Mouse (Mus musculus) spleen, postnatal 10 days (tissue): ENCODE results near the gene Slc1a2.
A peak's percentile ranks its signal among the peaks of the same experiment; 100 is the strongest.

ENCODE experiments used
- DNase-seq, 2 experiments: peaks; one replicate each; pipeline ENCODE4 v3.0.0; 2021 to 2022; ENCODE audit warnings: low spot score in 2 of 2

The Slc1a2 gene

DNA sequence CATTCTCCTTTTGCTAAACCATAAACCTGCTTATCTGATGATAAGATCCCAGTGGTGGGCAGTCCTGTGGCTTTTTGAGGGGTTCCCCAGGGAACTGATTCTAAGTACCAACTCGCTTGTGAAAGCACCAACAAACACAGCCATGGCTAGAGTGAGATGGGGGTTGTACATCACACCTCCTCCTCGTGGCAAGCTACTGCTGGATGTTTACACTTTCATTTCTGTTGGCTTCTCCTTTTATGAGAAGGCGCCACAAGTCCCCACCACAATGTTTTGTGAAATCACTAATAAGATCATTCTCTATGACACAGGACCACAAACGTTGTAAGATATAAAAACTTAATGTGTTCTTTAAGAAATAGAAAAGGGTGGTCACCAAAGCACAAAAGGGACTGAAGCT lies 154.3 kb downstream of the Slc1a2 start:
- DNase-seq = peak in 1 of 2 experiments; percentile 40

- DNase-seq = peak in 1 of 2 experiments; percentile 37
Measured at GRCm38 (mm10) chr2:102815289-102815809, 156.9 kb downstream of the Slc1a2 start.

DNA sequence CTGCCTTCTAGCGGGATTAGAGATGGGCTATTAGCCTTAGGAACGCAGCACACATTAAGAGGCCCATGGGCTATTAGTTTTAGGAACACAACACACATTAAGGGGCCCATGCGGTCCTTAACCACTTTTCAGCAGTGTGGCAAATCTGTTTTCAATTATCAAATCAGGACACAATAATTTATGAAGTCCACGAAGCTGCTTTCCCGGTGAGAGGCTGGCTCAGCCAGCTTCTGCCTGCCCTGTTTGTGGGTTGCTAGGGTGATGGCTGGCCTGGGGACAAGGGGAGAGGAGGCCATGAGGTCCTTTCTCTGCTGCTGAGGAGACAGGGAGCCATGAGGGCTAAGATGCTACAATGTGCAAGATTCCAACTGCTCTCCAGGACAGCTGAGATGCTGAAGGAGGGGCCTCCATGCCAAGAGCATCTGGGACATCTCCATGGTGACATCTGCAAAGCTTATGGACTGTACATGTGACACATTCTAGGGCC lies 161.8 kb downstream of the Slc1a2 start:
- DNase-seq = no peak

GRCm38 (mm10) chr2:102820790-102821189 lies 162.3 kb downstream of the Slc1a2 start:
- DNase-seq = no peak

GRCm38 (mm10) chr2:102822036-102822435 lies 163.6 kb downstream of the Slc1a2 start:
- DNase-seq = no peak

GRCm38 (mm10) chr2:102825961-102826633 lies 167.6 kb downstream of the Slc1a2 start:
- no peak for DNase-seq

- DNase-seq = no peak
Measured at GRCm38 (mm10) chr2:102827841-102828240, 169.4 kb downstream of the Slc1a2 start.

GRCm38 (mm10) chr2:102828381-102828780 lies 169.9 kb downstream of the Slc1a2 start:
- DNase-seq = no peak

- peak; percentile 64 to 72 for DNase-seq
Measured at GRCm38 (mm10) chr2:102829201-102829600, 170.7 kb downstream of the Slc1a2 start.

- no peak for DNase-seq
Measured at GRCm38 (mm10) chr2:102831547-102831946, 173.1 kb downstream of the Slc1a2 start.

GRCm38 (mm10) chr2:102838179-102838578 lies 179.7 kb downstream of the Slc1a2 start:
- DNase-seq = no peak
